Mouse (Mus musculus) liver, embryonic 15.5 days (tissue): ENCODE measurements at regions not wholly inside any gene's neighbourhood (a gene's known extent, or its start where the extent isn't known, plus 50 kb on each side); places are given as distances from the start of the nearest gene placed in this dataset.

Experiments
- ATAC-seq: fragments of 200-750 bp; cut with Nextera tagmentation; 2 replicates; pipeline ENCODE4 v1.8.0; 2017; ENCODE audit warnings: moderate number of reproducible peaks, mild to moderate bottlenecking, moderate library complexity; ENCODE audit not compliant: insufficient read depth
- H3K27ac ChIP-seq: fragments of 300-500 bp; sonication (generic); replicated peaks from 2 replicates; pipeline ENCODE4 v1.5.1; 2015; ENCODE audit warnings: mild to moderate bottlenecking, inconsistent platforms
- H3K27me3 ChIP-seq: fragments of 300-500 bp; sonication (generic); 2 replicates; pipeline ENCODE4 v1.6.1; 2015; ENCODE audit warnings: mild to moderate bottlenecking, inconsistent platforms
- H3K36me3 ChIP-seq: fragments of 300-500 bp; sonication (generic); replicated peaks from 2 replicates; pipeline ENCODE4 v1.6.1; 2015; ENCODE audit warnings: moderate library complexity, mild to moderate bottlenecking, inconsistent platforms
- H3K4me1 ChIP-seq: fragments of 300-500 bp; sonication (generic); replicated peaks from 2 replicates; pipeline ENCODE4 v1.6.1; 2015; ENCODE audit warnings: inconsistent platforms
- H3K4me2 ChIP-seq: fragments of 300-500 bp; sonication (generic); 2 replicates; pipeline ENCODE4 v1.6.1; 2015; ENCODE audit warnings: moderate library complexity, mild to moderate bottlenecking, inconsistent platforms
- H3K4me3 ChIP-seq: fragments of 300-500 bp; sonication (generic); replicated peaks from 2 replicates; pipeline ENCODE4 v1.5.1; 2015; ENCODE audit warnings: mild to moderate bottlenecking, inconsistent platforms
- H3K9ac ChIP-seq: fragments of 300-500 bp; sonication (generic); 2 replicates; pipeline ENCODE4 v1.6.1; 2015; ENCODE audit warnings: moderate library complexity, mild to moderate bottlenecking, inconsistent platforms
- H3K9me3 ChIP-seq: fragments of 300-500 bp; sonication (generic); replicated peaks from 2 replicates; pipeline ENCODE4 v1.6.1; 2016; ENCODE audit warnings: inconsistent platforms
- WGBS: fragments of 180-500 bp; shearing (Covaris S2); methylation state at CpG from one replicate; pipeline ENCODE4 v1.1.7; 2015; ENCODE audit warnings: mixed read lengths; ENCODE audit not compliant: insufficient replicate concordance; 5-methylcytosine and 5-hydroxymethylcytosine counted together

DNA sequence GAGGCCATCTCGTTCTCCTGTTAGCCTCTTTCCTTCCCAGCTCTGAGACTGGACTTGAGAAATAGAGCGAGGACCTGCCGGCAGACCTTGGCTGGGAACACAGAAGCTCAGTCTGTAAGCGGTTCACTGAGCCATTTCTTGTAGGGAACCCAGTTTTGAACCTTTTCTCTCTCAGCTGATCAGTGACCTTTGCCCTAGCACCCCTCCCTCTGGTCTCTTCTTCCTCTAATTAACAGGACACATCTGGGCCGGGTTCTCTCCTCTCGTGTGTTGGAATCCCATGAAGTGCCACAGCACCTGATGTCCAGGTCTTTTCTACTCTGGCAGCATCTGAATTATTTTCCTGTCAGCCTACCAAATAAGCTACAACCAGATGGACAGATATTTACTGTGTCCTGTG, 158.5 kb downstream of the Fam43a start:
- ATAC-seq, result no peak
- Histone ChIP-seq H3K36me3 (no peaks in the 10 kb centered on the region), H3K9me3 (no peaks in the 10 kb centered on the region), H3K27ac (no peak overlapping the region), H3K4me1 (no peaks in the 10 kb centered on the region), H3K27me3 (no peaks in the 10 kb centered on the region), H3K4me2 (no peak overlapping the region), H3K9ac (no peak overlapping the region), H3K4me3 (no peak overlapping the region)
- WGBS, result 70% methylated on average over 6 of the region's 6 CpGs

DNA sequence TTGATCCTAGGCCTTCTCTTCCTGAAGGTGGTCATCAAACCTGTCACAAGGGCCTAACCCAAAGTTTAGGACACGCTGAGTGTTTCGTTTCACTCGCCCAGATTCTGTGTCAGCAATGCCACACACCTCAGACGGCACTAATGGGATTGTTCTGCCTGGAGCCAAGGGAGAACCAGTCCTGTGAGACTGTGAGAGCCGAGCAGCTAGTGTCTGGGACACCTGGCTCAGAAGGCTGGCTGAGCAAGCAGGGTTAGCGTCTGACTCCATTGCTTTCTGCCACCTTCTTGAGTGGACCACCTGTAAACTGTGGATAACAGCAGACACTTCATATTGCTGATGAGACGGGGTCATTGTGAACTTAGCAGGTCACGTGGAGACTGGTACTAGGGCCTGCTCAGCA, 160.0 kb downstream of the Fam43a start:
- Histone ChIP-seq H3K36me3 (no peaks in the 10 kb centered on the region), H3K27ac (no peak overlapping the region), H3K4me2 (no peak overlapping the region), H3K9me3 (no peaks in the 10 kb centered on the region), H3K27me3 (no peaks in the 10 kb centered on the region), H3K4me1 (no peaks in the 10 kb centered on the region), H3K4me3 (no peak overlapping the region), H3K9ac (no peak overlapping the region)
- 70% methylated on average over 8 of the region's 8 CpGs for WGBS
- no peak for ATAC-seq

DNA sequence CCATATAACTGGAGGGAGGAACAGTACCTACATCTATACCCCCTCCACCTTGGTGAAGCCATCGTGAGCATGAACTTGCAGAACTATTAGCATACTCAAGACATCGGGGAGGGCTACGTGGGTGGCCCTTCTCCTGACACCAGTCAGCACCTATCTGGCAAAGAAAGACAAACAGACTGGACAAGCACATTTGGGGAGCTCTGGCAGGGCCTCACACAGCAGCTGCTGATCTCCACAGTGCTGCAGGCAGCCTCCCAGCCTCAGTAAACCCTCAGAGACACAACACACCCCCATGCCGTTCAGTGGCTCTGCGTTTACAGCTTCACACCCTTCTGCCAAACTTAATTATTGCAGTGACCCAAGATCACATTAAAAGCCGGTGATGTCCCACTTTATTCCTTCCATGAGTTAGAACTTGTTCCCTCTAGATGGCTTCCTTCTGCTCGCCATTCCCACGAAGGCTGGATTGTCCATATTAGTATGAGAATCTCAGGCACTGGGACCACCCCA, 161.7 kb downstream of the Fam43a start:
- WGBS, result 57% methylated on average over 8 of the region's 8 CpGs
- ATAC-seq, result no peak
- H3K9me3 ChIP-seq, result no peaks in the 10 kb centered on the region

DNA sequence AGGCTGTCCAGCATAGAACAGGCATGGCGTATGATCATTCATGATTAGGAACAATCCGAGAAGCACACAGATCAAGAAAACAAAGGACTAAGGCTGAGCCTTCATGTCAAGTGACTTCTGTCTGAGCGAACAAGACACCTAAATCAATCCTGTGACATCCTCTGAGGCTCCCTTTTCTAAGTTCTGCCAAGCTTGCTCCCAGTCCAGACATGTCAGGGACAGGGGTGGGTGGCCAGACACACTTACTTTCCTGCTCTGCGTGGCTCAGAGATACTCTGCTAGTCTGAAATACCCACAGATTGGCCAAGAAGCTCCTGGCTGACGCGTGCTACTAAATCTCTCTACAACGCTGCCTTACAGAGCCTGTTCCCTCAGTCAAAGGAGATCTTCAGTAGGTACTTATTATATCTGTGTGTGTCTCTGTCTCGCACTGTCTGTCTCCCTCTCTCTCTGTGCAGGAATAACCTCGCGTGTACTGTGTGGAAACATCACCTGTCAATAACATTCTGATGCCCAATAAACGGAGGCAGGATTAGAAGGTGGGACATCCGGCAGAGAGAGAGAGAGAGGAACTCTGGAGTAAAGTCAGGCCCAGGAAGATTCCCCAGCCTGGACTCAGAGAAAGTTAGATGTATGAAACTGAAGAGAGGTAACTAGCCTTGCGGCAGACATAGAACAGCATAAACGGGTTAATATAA, 163.5 kb downstream of the Fam43a start:
- 62% methylated on average over 14 of the region's 14 CpGs for WGBS

More for the DNA sequence above, 161.7 kb downstream of the Fam43a start:
- H3K27ac ChIP-seq, result no peak overlapping the region
- H3K27me3 ChIP-seq, result no peaks in the 10 kb centered on the region
- no peak overlapping the region for H3K4me2 ChIP-seq
- H3K9ac ChIP-seq, result no peak overlapping the region
- no peak overlapping the region for H3K4me3 ChIP-seq
- H3K36me3 ChIP-seq, result no peaks in the 10 kb centered on the region
- H3K4me1 ChIP-seq, result no peaks in the 10 kb centered on the region

DNA sequence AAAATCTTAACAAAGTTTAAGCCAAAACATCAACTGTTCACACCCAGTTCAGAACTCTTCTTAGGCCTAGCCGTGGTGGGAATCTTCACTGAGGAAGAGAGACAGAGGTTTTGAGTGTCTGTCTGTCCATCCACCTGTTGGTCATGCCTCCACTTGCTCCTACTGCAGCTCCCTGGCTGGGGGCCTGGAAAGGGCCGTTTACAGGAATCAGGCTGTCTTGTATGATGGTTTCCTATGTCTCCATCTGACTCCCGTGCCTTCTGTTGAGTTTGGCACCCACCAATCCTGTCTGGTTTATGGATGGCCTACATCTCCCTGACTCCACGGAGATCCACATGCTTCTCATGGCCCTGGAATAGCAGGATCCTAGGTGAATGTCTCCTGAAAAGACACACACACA, 166.1 kb downstream of the Fam43a start:
- Histone ChIP-seq H3K9me3 (no peaks in the 10 kb centered on the region), H3K4me1 (no peaks in the 10 kb centered on the region), H3K36me3 (no peaks in the 10 kb centered on the region), H3K4me2 (no peak overlapping the region), H3K27ac (no peak overlapping the region), H3K27me3 (no peaks in the 10 kb centered on the region), H3K9ac (no peak overlapping the region), H3K4me3 (no peak overlapping the region)
- ATAC-seq, result no peak
- WGBS, result 53% methylated on average over 4 of the region's 4 CpGs

More for the DNA sequence above, 163.5 kb downstream of the Fam43a start:
- no peak for ATAC-seq
- Histone ChIP-seq H3K27ac (no peak overlapping the region), H3K9me3 (no peaks in the 10 kb centered on the region), H3K27me3 (no peaks in the 10 kb centered on the region), H3K36me3 (no peaks in the 10 kb centered on the region), H3K4me3 (no peak overlapping the region), H3K4me1 (no peaks in the 10 kb centered on the region), H3K9ac (no peak overlapping the region), H3K4me2 (no peak overlapping the region)

DNA sequence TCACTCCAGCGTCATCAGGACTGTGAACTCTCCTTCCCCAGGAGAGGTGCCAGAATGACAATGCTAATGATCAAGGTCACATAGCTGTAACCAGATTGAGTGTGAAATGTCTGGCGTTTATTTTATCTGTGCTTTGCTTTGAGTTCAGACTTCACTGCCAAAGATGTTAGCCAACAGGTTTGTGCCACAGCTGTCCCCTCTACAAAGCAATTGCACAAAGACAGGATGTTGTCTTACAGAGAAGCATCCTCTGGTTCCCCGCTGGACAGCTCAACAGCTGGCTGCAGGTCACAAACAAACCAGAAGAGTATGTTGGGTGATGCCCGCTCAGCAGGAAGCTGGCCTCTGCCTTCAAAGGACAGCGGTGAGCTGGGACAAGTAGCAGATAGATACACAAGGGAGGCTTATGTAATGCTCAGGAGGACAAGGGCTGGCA, 169.5 kb downstream of the Fam43a start:
- no peak overlapping the region for H3K27ac ChIP-seq
- no peaks in the 10 kb centered on the region for H3K36me3 ChIP-seq
- 18% methylated on average over 5 of the region's 5 CpGs for WGBS
- H3K9ac ChIP-seq, result no peak overlapping the region
- no peaks in the 10 kb centered on the region for H3K4me1 ChIP-seq
- H3K9me3 ChIP-seq, result no peaks in the 10 kb centered on the region
- H3K27me3 ChIP-seq, result no peaks in the 10 kb centered on the region
- H3K4me2 ChIP-seq, result no peak overlapping the region
- no peak overlapping the region for H3K4me3 ChIP-seq
- no peak for ATAC-seq

DNA sequence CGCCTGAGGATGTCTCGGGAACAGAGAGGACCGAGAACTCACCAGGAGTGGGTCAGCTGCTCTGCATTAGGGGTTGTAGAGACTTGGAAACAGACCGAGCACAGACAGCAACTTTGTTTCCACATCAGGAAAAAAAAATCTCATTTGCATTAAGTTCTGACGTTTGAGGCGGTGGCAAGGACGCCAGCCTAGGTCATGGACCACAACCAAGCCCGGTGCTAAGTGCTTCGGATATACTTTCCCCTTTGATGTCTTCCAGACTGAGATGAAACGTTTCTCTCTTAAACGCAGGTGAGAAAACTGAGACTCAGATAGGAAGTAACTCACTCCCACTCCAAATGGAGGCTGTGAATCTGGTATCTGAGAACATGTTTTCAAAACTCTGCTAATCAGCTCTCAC, 169.9 kb downstream of the Fam43a start:
- H3K9me3 ChIP-seq, result no peaks in the 10 kb centered on the region
- H3K36me3 ChIP-seq, result no peaks in the 10 kb centered on the region
- no peaks in the 10 kb centered on the region for H3K27me3 ChIP-seq
- H3K27ac ChIP-seq, result no peak overlapping the region
- no peak overlapping the region for H3K9ac ChIP-seq
- WGBS, result 17% methylated on average over 11 of the region's 11 CpGs
- H3K4me3 ChIP-seq, result no peak overlapping the region
- H3K4me1 ChIP-seq, result no peaks in the 10 kb centered on the region
- H3K4me2 ChIP-seq, result no peak overlapping the region
- no peak for ATAC-seq

DNA sequence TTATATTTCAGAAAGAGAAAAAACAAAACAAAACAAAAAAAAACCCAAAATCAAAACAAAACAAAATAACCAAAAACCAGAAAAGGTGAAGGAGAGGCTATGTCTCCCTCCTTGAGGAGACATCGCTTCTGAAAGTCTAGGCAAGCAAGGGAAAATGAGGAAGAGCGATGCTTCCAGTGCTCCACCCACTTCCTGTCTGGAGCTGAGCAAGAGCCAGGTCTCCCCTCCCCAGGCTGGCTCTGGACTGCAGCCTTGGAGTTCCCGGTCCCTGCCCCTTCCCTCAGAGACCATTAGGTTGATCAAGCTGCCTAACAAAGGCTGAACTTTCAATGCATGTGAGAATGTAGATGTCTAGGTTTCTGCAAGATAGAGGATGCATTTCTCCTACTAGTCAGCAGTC, 173.3 kb downstream of the Fam43a start:
- Histone ChIP-seq H3K4me3 (no peak overlapping the region), H3K9ac (no peak overlapping the region), H3K4me1 (peaks cover 4% of the 10 kb centered on the region; the same call in 1 of the 2 replicates), H3K4me2 (no peak overlapping the region), H3K36me3 (no peaks in the 10 kb centered on the region), H3K27ac (no peak overlapping the region), H3K9me3 (no peaks in the 10 kb centered on the region), H3K27me3 (no peaks in the 10 kb centered on the region)
- whole genome bisulfite sequencing, result 12% methylated on average over 3 of the region's 3 CpGs
- ATAC-seq, result no peak

DNA sequence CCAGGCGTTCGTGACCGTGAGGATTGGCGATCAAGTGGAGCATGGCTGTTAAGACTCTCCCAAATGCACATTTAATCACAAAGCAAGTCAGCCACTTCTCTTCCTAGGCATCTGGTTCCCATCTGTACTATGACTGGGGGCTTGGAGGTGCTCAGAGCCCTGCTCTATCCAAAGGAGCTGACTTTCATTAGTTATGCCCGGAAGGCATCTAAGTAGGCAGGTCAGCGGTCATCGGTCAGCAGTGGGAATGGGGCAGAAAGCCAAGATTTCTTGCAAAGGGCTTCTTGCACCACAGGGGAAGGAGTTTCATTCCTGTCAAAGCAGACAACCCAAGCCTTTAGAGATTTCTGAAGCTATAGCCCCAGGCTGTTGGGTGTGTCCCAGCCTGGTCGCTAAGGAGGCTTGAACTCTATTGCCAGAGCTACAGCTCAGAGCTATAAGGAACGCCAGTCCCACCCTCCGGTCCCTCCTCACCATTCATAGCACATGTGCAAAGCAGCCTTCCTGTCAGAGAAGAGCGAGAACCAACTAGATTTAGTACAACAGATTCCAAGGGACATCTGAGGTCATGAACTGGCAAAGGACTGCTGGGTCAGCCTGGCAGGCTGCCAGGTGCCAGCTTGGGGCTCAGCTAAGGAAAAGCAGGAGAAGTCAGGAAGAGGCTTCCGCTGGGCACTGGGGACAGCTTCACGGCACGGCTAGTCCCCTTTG, 175.6 kb downstream of the Fam43a start:
- H3K27ac ChIP-seq, result no peak overlapping the region
- 75% methylated on average over 14 of the region's 14 CpGs for WGBS
- H3K4me3 ChIP-seq, result no peak overlapping the region
- peaks cover 4% of the 10 kb centered on the region; the same call in 1 of the 2 replicates for H3K4me1 ChIP-seq
- H3K9me3 ChIP-seq, result no peaks in the 10 kb centered on the region
- H3K9ac ChIP-seq, result no peak overlapping the region
- no peak for ATAC-seq
- H3K36me3 ChIP-seq, result no peaks in the 10 kb centered on the region
- H3K27me3 ChIP-seq, result no peaks in the 10 kb centered on the region
- no peak overlapping the region for H3K4me2 ChIP-seq

DNA sequence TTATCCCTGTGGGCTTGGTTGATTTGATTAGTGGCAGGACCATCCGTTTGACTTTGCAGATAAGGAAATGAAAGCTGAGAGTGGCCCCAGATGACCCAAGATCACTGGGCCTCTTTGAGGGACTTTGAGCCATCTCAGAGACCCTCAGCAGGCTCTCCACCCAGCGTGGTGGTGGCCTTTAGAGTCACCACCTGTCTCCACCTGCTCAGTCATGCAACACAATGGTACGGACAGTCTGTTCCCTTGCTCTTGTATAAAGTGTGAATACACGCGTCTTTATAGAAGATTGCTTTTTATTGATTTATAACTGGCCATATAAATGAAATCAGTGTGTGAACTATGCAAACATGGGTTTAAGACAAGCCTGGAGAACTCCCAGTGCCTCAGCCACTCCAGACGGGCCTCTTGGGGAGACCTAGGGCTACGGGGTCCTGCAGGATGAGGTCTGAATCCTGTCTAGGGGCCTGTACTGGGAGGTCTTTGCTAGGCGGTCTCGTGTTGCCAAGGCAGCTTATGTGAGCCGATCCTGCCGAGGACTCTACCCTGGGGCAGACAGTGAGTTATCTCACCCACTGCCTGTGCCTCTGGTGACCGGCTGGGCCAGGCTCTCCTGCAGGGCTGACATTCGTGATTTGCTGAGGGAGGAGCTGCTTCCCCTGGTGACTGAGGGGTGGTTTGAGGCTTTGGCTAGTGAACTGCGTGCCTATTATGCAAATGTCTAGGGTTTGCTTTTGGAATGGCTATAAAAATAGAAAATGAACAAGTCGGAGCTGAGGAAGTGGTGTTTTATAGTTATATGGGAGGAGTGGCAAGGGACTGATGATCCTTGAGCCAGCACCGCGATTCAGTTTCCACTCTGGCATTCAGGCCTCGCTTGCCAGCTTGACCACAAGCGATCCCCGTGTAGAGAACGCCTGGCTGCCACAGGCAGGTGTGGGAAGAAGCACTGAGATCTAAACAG, 176.5 kb downstream of the Fam43a start:
- Histone ChIP-seq H3K4me3 (no peak overlapping the region), H3K36me3 (no peaks in the 10 kb centered on the region), H3K27ac (no peak overlapping the region), H3K4me2 (no peak overlapping the region), H3K4me1 (peaks cover 4% of the 10 kb centered on the region; the same call in 1 of the 2 replicates), H3K9me3 (no peaks in the 10 kb centered on the region), H3K9ac (no peak overlapping the region), H3K27me3 (no peaks in the 10 kb centered on the region)
- WGBS, result 50% methylated on average over 21 of the region's 21 CpGs
- no peak for ATAC-seq

DNA sequence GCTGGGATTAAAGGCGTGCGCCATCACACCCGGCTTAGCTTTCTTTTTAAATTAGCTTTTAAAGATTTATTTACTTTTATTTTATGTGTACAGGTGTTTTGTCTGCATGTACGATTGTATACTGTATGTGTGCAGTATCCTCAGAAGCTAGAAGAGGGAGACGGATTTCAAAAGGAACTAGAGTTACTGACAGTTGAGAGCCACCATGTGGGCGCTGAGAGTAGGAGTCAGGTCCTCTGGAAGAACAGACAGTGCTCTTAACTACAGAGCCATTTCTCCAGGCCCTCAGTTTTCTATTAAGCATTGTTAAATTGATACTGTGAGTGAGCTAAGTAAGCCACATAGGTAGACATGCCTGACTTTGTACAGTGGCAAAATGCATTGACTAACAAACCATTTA, 177.9 kb downstream of the Fam43a start:
- H3K9ac ChIP-seq, result no peak overlapping the region
- no peaks in the 10 kb centered on the region for H3K36me3 ChIP-seq
- no peak overlapping the region for H3K4me3 ChIP-seq
- 66% methylated on average over 6 of the region's 6 CpGs for WGBS
- no peaks in the 10 kb centered on the region for H3K9me3 ChIP-seq
- H3K27ac ChIP-seq, result no peak overlapping the region
- no peak overlapping the region for H3K4me2 ChIP-seq
- peaks cover 4% of the 10 kb centered on the region; the same call in 1 of the 2 replicates for H3K4me1 ChIP-seq
- H3K27me3 ChIP-seq, result no peaks in the 10 kb centered on the region
- no peak for ATAC-seq
